Mouse (Mus musculus): ENCODE measurements around the gene Rdh16f2. TPM values are rescaled to one million over a fixed set of nuclear protein-coding genes. Genes with fewer than 3 reads are reported as not detected.

Gene Rdh16f2
- polyA plus RNA-seq, 1 experiment from 2014 or later, result not detected

GRCm38 (mm10) chr10:127849628-127850027, 16.6 kb upstream of the Rdh16f2 start, which contains the start of gene Rdh19:
Gene Rdh19 (plus strand): TSS chr10:127849928.
- no peaks in the 10 kb centered on the region for H3K36me3 ChIP-seq
- no peak for ATAC-seq (replicated peaks; ENCODE audit: insufficient number of reproducible peaks, insufficient read depth, low FRiP score, low read depth)
- H3K4me3 ChIP-seq, result no peak within 1 kb of the TSS
- H3K9ac ChIP-seq, result no peak within 1 kb of the TSS
- H3K4me2 ChIP-seq, result no peak within 1 kb of the TSS
- no peak within 1 kb of the TSS for H3K27ac ChIP-seq
- H3K4me1 ChIP-seq (replicated peaks), result no peaks in the 10 kb centered on the region
- no peaks in the 10 kb centered on the region for H3K27me3 ChIP-seq
- WGBS, result 75% methylated on average over 1 of the region's 1 CpGs
- no peaks in the 10 kb centered on the region for H3K9me3 ChIP-seq (replicated peaks)

GRCm38 (mm10) chr10:127856376-127856775, 9.9 kb upstream of the Rdh16f2 start:
- Histone ChIP-seq H3K4me2 (no peak overlapping the region), H3K36me3 (no peaks in the 10 kb centered on the region), H3K27me3 (no peaks in the 10 kb centered on the region), H3K4me3 (no peak overlapping the region), H3K27ac (no peak overlapping the region), H3K9ac (no peak overlapping the region), H3K4me1 (replicated peaks) (no peaks in the 10 kb centered on the region), H3K9me3 (replicated peaks) (no peaks in the 10 kb centered on the region)
- no peak for ATAC-seq (replicated peaks; ENCODE audit: insufficient number of reproducible peaks, insufficient read depth, low FRiP score, low read depth)

GRCm38 (mm10) chr10:127864931-127865330, 1.3 kb upstream of the Rdh16f2 start:
- Histone ChIP-seq H3K9me3 (replicated peaks) (no peaks in the 10 kb centered on the region), H3K27ac (no peak overlapping the region), H3K4me3 (no peak overlapping the region), H3K27me3 (no peaks in the 10 kb centered on the region), H3K9ac (no peak overlapping the region), H3K36me3 (no peaks in the 10 kb centered on the region), H3K4me2 (no peak overlapping the region), H3K4me1 (replicated peaks) (no peaks in the 10 kb centered on the region)
- no peak for ATAC-seq (replicated peaks; ENCODE audit: insufficient number of reproducible peaks, insufficient read depth, low FRiP score, low read depth)

- Histone ChIP-seq H3K27me3 (no peaks in the 10 kb centered on the region), H3K27ac (no peak overlapping the region), H3K4me3 (no peak overlapping the region), H3K9me3 (replicated peaks) (no peaks in the 10 kb centered on the region), H3K4me2 (no peak overlapping the region), H3K9ac (no peak overlapping the region), H3K36me3 (no peaks in the 10 kb centered on the region), H3K4me1 (replicated peaks) (no peaks in the 10 kb centered on the region)
- WGBS, result 58% methylated on average over 4 of the region's 4 CpGs
- no peak for ATAC-seq (replicated peaks; ENCODE audit: insufficient number of reproducible peaks, insufficient read depth, low FRiP score, low read depth)
These were observed 6.2 kb downstream of the Rdh16f2 start for GRCm38 (mm10) chr10:127872484-127872883.

- no peaks in the 10 kb centered on the region for H3K4me1 ChIP-seq (replicated peaks)
- no peak overlapping the region for H3K27ac ChIP-seq
- H3K9me3 ChIP-seq (replicated peaks), result no peaks in the 10 kb centered on the region
- H3K4me2 ChIP-seq, result no peak overlapping the region
- no peaks in the 10 kb centered on the region for H3K36me3 ChIP-seq
- no peaks in the 10 kb centered on the region for H3K27me3 ChIP-seq
- no peak for ATAC-seq (replicated peaks; ENCODE audit: insufficient number of reproducible peaks, insufficient read depth, low FRiP score, low read depth)
- WGBS, result 45% methylated on average over 2 of the region's 2 CpGs
- H3K4me3 ChIP-seq, result no peak overlapping the region
- no peak overlapping the region for H3K9ac ChIP-seq
These were observed 11.4 kb downstream of the Rdh16f2 start for GRCm38 (mm10) chr10:127877681-127878080.

- no peak overlapping the region for H3K4me2 ChIP-seq
- no peak; the same call in 1 of the 2 replicates for ATAC-seq (replicated peaks; ENCODE audit: insufficient number of reproducible peaks, insufficient read depth, low FRiP score, low read depth)
- no peak overlapping the region for H3K27ac ChIP-seq
- no peaks in the 10 kb centered on the region for H3K9me3 ChIP-seq (replicated peaks)
- WGBS, result 51% methylated on average over 3 of the region's 3 CpGs
- H3K27me3 ChIP-seq, result no peaks in the 10 kb centered on the region
- H3K9ac ChIP-seq, result no peak overlapping the region
- no peaks in the 10 kb centered on the region for H3K36me3 ChIP-seq
- H3K4me3 ChIP-seq, result no peak overlapping the region
- no peaks in the 10 kb centered on the region for H3K4me1 ChIP-seq (replicated peaks)
These were observed 12.2 kb downstream of the Rdh16f2 start for GRCm38 (mm10) chr10:127878262-127879057.

GRCm38 (mm10) chr10:127879155-127879688, 12.9 kb downstream of the Rdh16f2 start:
- 0 out of 2 replicates have a peak, but pooled peaks have one; percentile 29 for ATAC-seq (replicated peaks; ENCODE audit: insufficient number of reproducible peaks, insufficient read depth, low FRiP score, low read depth)
- Histone ChIP-seq H3K4me1 (replicated peaks) (no peaks in the 10 kb centered on the region), H3K9me3 (replicated peaks) (no peaks in the 10 kb centered on the region), H3K27ac (no peak overlapping the region), H3K27me3 (no peaks in the 10 kb centered on the region), H3K4me2 (no peak overlapping the region), H3K9ac (no peak overlapping the region), H3K4me3 (no peak overlapping the region), H3K36me3 (no peaks in the 10 kb centered on the region)
- WGBS, result 67% methylated on average over 3 of the region's 3 CpGs

- Histone ChIP-seq H3K27me3 (no peaks in the 10 kb centered on the region), H3K9me3 (replicated peaks) (no peaks in the 10 kb centered on the region), H3K9ac (no peak overlapping the region), H3K27ac (no peak overlapping the region), H3K4me1 (replicated peaks) (no peaks in the 10 kb centered on the region), H3K4me3 (no peak overlapping the region), H3K4me2 (no peak overlapping the region), H3K36me3 (no peaks in the 10 kb centered on the region)
- 85% methylated on average over 4 of the region's 4 CpGs for WGBS
- no peak for ATAC-seq (replicated peaks; ENCODE audit: insufficient number of reproducible peaks, insufficient read depth, low FRiP score, low read depth)
These were observed 14.8 kb downstream of the Rdh16f2 start for GRCm38 (mm10) chr10:127881041-127881440.

- no peak for ATAC-seq (replicated peaks; ENCODE audit: insufficient number of reproducible peaks, insufficient read depth, low FRiP score, low read depth)
- Histone ChIP-seq H3K4me2 (no peak overlapping the region), H3K27me3 (no peaks in the 10 kb centered on the region), H3K4me3 (no peak overlapping the region), H3K9ac (no peak overlapping the region), H3K9me3 (replicated peaks) (no peaks in the 10 kb centered on the region), H3K36me3 (no peaks in the 10 kb centered on the region), H3K27ac (no peak overlapping the region), H3K4me1 (replicated peaks) (no peaks in the 10 kb centered on the region)
- 73% methylated on average over 1 of the region's 1 CpGs for WGBS
These were observed 20.3 kb downstream of the Rdh16f2 start for GRCm38 (mm10) chr10:127886551-127886950.

GRCm38 (mm10) chr10:127886971-127887370, 20.7 kb downstream of the Rdh16f2 start:
- ATAC-seq (replicated peaks; ENCODE audit: insufficient number of reproducible peaks, insufficient read depth, low FRiP score, low read depth), result no peak
- WGBS, result 74% methylated on average over 4 of the region's 4 CpGs
- no peak overlapping the region for H3K27ac ChIP-seq
- H3K4me1 ChIP-seq (replicated peaks), result no peaks in the 10 kb centered on the region
- no peaks in the 10 kb centered on the region for H3K36me3 ChIP-seq
- no peak overlapping the region for H3K4me3 ChIP-seq
- no peak overlapping the region for H3K9ac ChIP-seq
- no peaks in the 10 kb centered on the region for H3K9me3 ChIP-seq (replicated peaks)
- no peaks in the 10 kb centered on the region for H3K27me3 ChIP-seq
- no peak overlapping the region for H3K4me2 ChIP-seq

- no peaks in the 10 kb centered on the region for H3K27me3 ChIP-seq
- no peaks in the 10 kb centered on the region for H3K4me1 ChIP-seq (replicated peaks)
- H3K27ac ChIP-seq, result no peak within 1 kb of the TSS
- no peak within 1 kb of the TSS for H3K4me2 ChIP-seq
- no peak within 1 kb of the TSS for H3K4me3 ChIP-seq
- no peak within 1 kb of the TSS for H3K9ac ChIP-seq
- no peaks in the 10 kb centered on the region for H3K36me3 ChIP-seq
- no peak for ATAC-seq (replicated peaks; ENCODE audit: insufficient number of reproducible peaks, insufficient read depth, low FRiP score, low read depth)
- H3K9me3 ChIP-seq (replicated peaks), result no peaks in the 10 kb centered on the region
These were observed 22.3 kb downstream of the Rdh16f2 start, which contains the start of gene Rdh7 for GRCm38 (mm10) chr10:127888605-127889004. Gene Rdh7 (minus strand): TSS chr10:127888817.

GRCm38 (mm10) chr10:127891481-127891880, 25.2 kb downstream of the Rdh16f2 start:
- 69% methylated on average over 1 of the region's 1 CpGs for WGBS
- no peak for ATAC-seq (replicated peaks; ENCODE audit: insufficient number of reproducible peaks, insufficient read depth, low FRiP score, low read depth)
- Histone ChIP-seq H3K9me3 (replicated peaks) (no peaks in the 10 kb centered on the region), H3K27me3 (no peaks in the 10 kb centered on the region), H3K4me3 (no peak overlapping the region), H3K9ac (no peak overlapping the region), H3K4me1 (replicated peaks) (no peaks in the 10 kb centered on the region), H3K36me3 (no peaks in the 10 kb centered on the region), H3K4me2 (no peak overlapping the region), H3K27ac (no peak overlapping the region)
